Mouse (Mus musculus): ENCODE measurements around the gene Immp2l.
"Not testable (repeated sequence)": the region's sequence is repeated elsewhere in the genome, so short reads cannot be mapped to it uniquely, and the experiment has no call there.

The Immp2l gene

GRCm38 (mm10) chr12:41716946-41717345 lies 693.1 kb downstream of the Immp2l start:
- no peak for DNase-seq

- DNase-seq = no peak
These were observed 700.7 kb downstream of the Immp2l start for GRCm38 (mm10) chr12:41724585-41724984.

- no peak for DNase-seq
These were observed 702.8 kb downstream of the Immp2l start for GRCm38 (mm10) chr12:41726720-41727119.

GRCm38 (mm10) chr12:41727221-41727620 lies 703.3 kb downstream of the Immp2l start:
- DNase-seq = no peak

GRCm38 (mm10) chr12:41727764-41728338 lies 704.0 kb downstream of the Immp2l start:
- no peak for DNase-seq

- no peak for DNase-seq
These were observed 704.6 kb downstream of the Immp2l start for GRCm38 (mm10) chr12:41728467-41728866.

- no peak for DNase-seq
These were observed 705.9 kb downstream of the Immp2l start for GRCm38 (mm10) chr12:41729780-41730179.

- DNase-seq = no peak
These were observed 709.3 kb downstream of the Immp2l start for GRCm38 (mm10) chr12:41733168-41733567.

- DNase-seq = no peak
These were observed 719.0 kb downstream of the Immp2l start for GRCm38 (mm10) chr12:41742887-41743286.

- DNase-seq = no peak
These were observed 739.5 kb downstream of the Immp2l start for GRCm38 (mm10) chr12:41763396-41763795.

- DNase-seq = no peak
These were observed 750.1 kb downstream of the Immp2l start for GRCm38 (mm10) chr12:41773961-41774360.

- no peak for DNase-seq
These were observed 750.9 kb downstream of the Immp2l start for GRCm38 (mm10) chr12:41774623-41775323.

- DNase-seq = not testable (repeated sequence)
These were observed 753.9 kb downstream of the Immp2l start for GRCm38 (mm10) chr12:41777762-41778161.

GRCm38 (mm10) chr12:41793681-41794080 lies 769.8 kb downstream of the Immp2l start:
- DNase-seq = not testable (repeated sequence)

GRCm38 (mm10) chr12:41829517-41829916 lies 805.6 kb downstream of the Immp2l start:
- DNase-seq = no peak

- DNase-seq = no peak
These were observed 807.8 kb downstream of the Immp2l start for GRCm38 (mm10) chr12:41831731-41832130.

- DNase-seq = no peak
These were observed 810.8 kb downstream of the Immp2l start for GRCm38 (mm10) chr12:41834646-41835045.

GRCm38 (mm10) chr12:41838334-41838847 lies 814.5 kb downstream of the Immp2l start:
- DNase-seq = no peak

- no peak for DNase-seq
These were observed 815.4 kb downstream of the Immp2l start for GRCm38 (mm10) chr12:41839241-41839640.

- no peak for DNase-seq
These were observed 818.9 kb downstream of the Immp2l start for GRCm38 (mm10) chr12:41842694-41843329.

GRCm38 (mm10) chr12:41851896-41852470 lies 828.1 kb downstream of the Immp2l start:
- DNase-seq = no peak

- not testable (repeated sequence) for DNase-seq
These were observed 835.8 kb downstream of the Immp2l start for GRCm38 (mm10) chr12:41859652-41860051.

- no peak for DNase-seq
These were observed 844.4 kb downstream of the Immp2l start for GRCm38 (mm10) chr12:41868317-41868716.

GRCm38 (mm10) chr12:41874015-41874414 lies 850.1 kb downstream of the Immp2l start:
- no peak for DNase-seq
